Mouse (Mus musculus) cerebellum, adult 2 months (tissue): Measurements from ENCODE around the gene Ccdc116.

Experiments used
- CTCF ChIP-seq: fragments of 200-500 bp; IDR thresholded peaks from 2 replicates; pipeline ENCODE4 v1.5.1; 2011; ENCODE audit warnings: low read depth, mild to moderate bottlenecking, control low read depth, low read length, moderate library complexity, borderline replicate concordance; ENCODE audit not compliant: insufficient read depth
- POLR2A ChIP-seq: fragments of 200-500 bp; IDR thresholded peaks from 2 replicates; pipeline ENCODE4 v1.6.1; 2011; ENCODE audit warnings: low read length, control low read depth, borderline replicate concordance; ENCODE audit not compliant: insufficient read depth

- TF ChIP-seq POLR2A (no peak), CTCF (no peak)
These were observed 3.7 kb upstream of the Ccdc116 start for GRCm38 (mm10) chr16:17150520-17151258.
